Mouse (Mus musculus) ovary, postnatal 36 days (tissue): ENCODE data around the gene Vwc2l.

Experiments used
- DNase-seq: peaks from one replicate; pipeline ENCODE4 v3.0.0; 2022; ENCODE audit warnings: low spot score, mixed read lengths

The Vwc2l gene

GRCm38 (mm10) chr1:70725655-70726066 is at the start of gene Vwc2l:
Vwc2l (plus strand) TSS chr1:70725715.
- peak; percentile 59 for DNase-seq

GRCm38 (mm10) chr1:70692529-70692928 is 33.0 kb upstream of the Vwc2l start:
- no peak for DNase-seq

GRCm38 (mm10) chr1:70700270-70700669 is 25.2 kb upstream of the Vwc2l start:
- no peak for DNase-seq

- no peak for DNase-seq
Observed at GRCm38 (mm10) chr1:70703934-70704333, 21.6 kb upstream of the Vwc2l start.

- DNase-seq = no peak
Observed at GRCm38 (mm10) chr1:70705821-70706220, 19.7 kb upstream of the Vwc2l start.

GRCm38 (mm10) chr1:70725045-70725444 is 470 bp upstream of the Vwc2l start:
- no peak for DNase-seq

GRCm38 (mm10) chr1:70787146-70787545 is 61.6 kb downstream of the Vwc2l start:
- DNase-seq = no peak

GRCm38 (mm10) chr1:70791636-70792035 is 66.1 kb downstream of the Vwc2l start:
- DNase-seq = no peak

- DNase-seq = no peak
Observed at GRCm38 (mm10) chr1:70795094-70795493, 69.6 kb downstream of the Vwc2l start.

- DNase-seq = no peak
Observed at GRCm38 (mm10) chr1:70803401-70803800, 77.9 kb downstream of the Vwc2l start.

GRCm38 (mm10) chr1:70823111-70823510 is 97.6 kb downstream of the Vwc2l start:
- no peak for DNase-seq

GRCm38 (mm10) chr1:70833262-70833661 is 107.7 kb downstream of the Vwc2l start:
- DNase-seq = no peak

- DNase-seq = no peak
Observed at GRCm38 (mm10) chr1:70842222-70842621, 116.7 kb downstream of the Vwc2l start.

GRCm38 (mm10) chr1:70845276-70845675 is 119.8 kb downstream of the Vwc2l start:
- no peak for DNase-seq

- DNase-seq = no peak
Observed at GRCm38 (mm10) chr1:70851633-70852390, 126.3 kb downstream of the Vwc2l start.

- no peak for DNase-seq
Observed at GRCm38 (mm10) chr1:70853446-70853845, 127.9 kb downstream of the Vwc2l start.

GRCm38 (mm10) chr1:70855912-70856311 is 130.4 kb downstream of the Vwc2l start:
- DNase-seq = no peak

- DNase-seq = no peak
Observed at GRCm38 (mm10) chr1:70861672-70862071, 136.2 kb downstream of the Vwc2l start.

GRCm38 (mm10) chr1:70866137-70866536 is 140.6 kb downstream of the Vwc2l start:
- peak; percentile 16 for DNase-seq

GRCm38 (mm10) chr1:70880496-70880895 is 155.0 kb downstream of the Vwc2l start:
- no peak for DNase-seq

- no peak for DNase-seq
Observed at GRCm38 (mm10) chr1:70881269-70881668, 155.8 kb downstream of the Vwc2l start.

GRCm38 (mm10) chr1:70884156-70884555 is 158.6 kb downstream of the Vwc2l start:
- DNase-seq = no peak

- no peak for DNase-seq
Observed at GRCm38 (mm10) chr1:70902311-70902710, 176.8 kb downstream of the Vwc2l start.

- no peak for DNase-seq
Observed at GRCm38 (mm10) chr1:70907366-70907765, 181.9 kb downstream of the Vwc2l start.
